Mouse (Mus musculus) intestine, postnatal 0 days (tissue): ENCODE measurements at regions not wholly inside any gene's neighbourhood (a gene's known extent, or its start where the extent isn't known, plus 50 kb on each side); places are given as distances from the start of the nearest gene placed in this dataset.

Experiments
- ATAC-seq: fragments of 200-750 bp; cut with Nextera tagmentation; 2 replicates; pipeline ENCODE4 v1.8.0; 2017; ENCODE audit warnings: mild to moderate bottlenecking, moderate TSS enrichment, moderate library complexity
- H3K27ac ChIP-seq: fragments of 300-500 bp; sonication (generic); 2 replicates; pipeline ENCODE4 v1.5.1; 2014; ENCODE audit warnings: mild to moderate bottlenecking, low read depth, low read length, moderate library complexity
- H3K27me3 ChIP-seq: fragments of 300-500 bp; sonication (generic); replicated peaks from 2 replicates; pipeline ENCODE4 v1.6.1; 2014; ENCODE audit warnings: low read length, mixed read lengths; ENCODE audit not compliant: control insufficient read depth, insufficient read depth
- H3K36me3 ChIP-seq: fragments of 300-500 bp; sonication (generic); 2 replicates; pipeline ENCODE4 v1.6.1; 2014; ENCODE audit warnings: mild to moderate bottlenecking, moderate library complexity; ENCODE audit not compliant: control insufficient read depth, insufficient read depth
- H3K4me1 ChIP-seq: fragments of 300-500 bp; sonication (generic); replicated peaks from 2 replicates; pipeline ENCODE4 v1.6.1; 2014; ENCODE audit warnings: antibody characterized with exemption, low read length, mixed read lengths; ENCODE audit not compliant: control insufficient read depth, insufficient read depth
- H3K4me2 ChIP-seq: fragments of 300-500 bp; sonication (generic); replicated peaks from 2 replicates; pipeline ENCODE4 v1.6.1; 2014; ENCODE audit warnings: low read depth, mild to moderate bottlenecking, moderate library complexity
- H3K4me3 ChIP-seq: fragments of 300-500 bp; sonication (generic); 2 replicates; pipeline ENCODE4 v1.5.1; 2014; ENCODE audit warnings: low read depth, low read length
- H3K9ac ChIP-seq: fragments of 300-500 bp; sonication (generic); 2 replicates; pipeline ENCODE4 v1.6.1; 2014; ENCODE audit warnings: mild to moderate bottlenecking, low read depth, low read length
- H3K9me3 ChIP-seq: fragments of 300-500 bp; sonication (generic); 2 replicates; pipeline ENCODE4 v1.6.1; 2016; ENCODE audit warnings: mixed run types; ENCODE audit not compliant: control insufficient read depth
- CTCF ChIP-seq: sonication (generic); IDR thresholded peaks from 2 replicates; pipeline ENCODE4 v1.5.1; 2016; ENCODE audit warnings: low read depth, mild to moderate bottlenecking, control low read depth, antibody characterized with exemption, moderate library complexity
- WGBS: fragments of 180-500 bp; shearing (Covaris S2); extraction: QIAGEN DNeasy Blood & Tissue Kit; methylation state at CpG from one replicate; pipeline ENCODE4 v1.1.7; 2014; 5-methylcytosine and 5-hydroxymethylcytosine counted together

- H3K4me2 ChIP-seq, result no peak overlapping the region
- H3K36me3 ChIP-seq, result no peaks in the 10 kb centered on the region
- ATAC-seq, result no peak
- WGBS, result 85% methylated on average over 8 of the region's 8 CpGs
- H3K27ac ChIP-seq, result no peak overlapping the region
- H3K9me3 ChIP-seq, result no peaks in the 10 kb centered on the region
- H3K4me3 ChIP-seq, result no peak overlapping the region
- H3K9ac ChIP-seq, result no peak overlapping the region
- no peaks in the 10 kb centered on the region for H3K4me1 ChIP-seq
- TF ChIP-seq CTCF, result no peak
- no peaks in the 10 kb centered on the region for H3K27me3 ChIP-seq
These were observed 521.3 kb downstream of the Gbe1 start for GRCm38 (mm10) chr16:70835006-70835405.

- Histone ChIP-seq H3K4me2 (no peak overlapping the region), H3K4me3 (no peak overlapping the region), H3K36me3 (no peaks in the 10 kb centered on the region), H3K27me3 (no peaks in the 10 kb centered on the region), H3K9me3 (no peaks in the 10 kb centered on the region), H3K4me1 (no peaks in the 10 kb centered on the region), H3K27ac (no peak overlapping the region), H3K9ac (no peak overlapping the region)
- 83% methylated on average over 1 of the region's 1 CpGs for whole genome bisulfite sequencing
- no peak for ATAC-seq
- no peak; the same call in 1 of the 2 replicates for TF ChIP-seq CTCF
These were observed 524.4 kb downstream of the Gbe1 start for GRCm38 (mm10) chr16:70838139-70838538.

- Histone ChIP-seq H3K36me3 (no peaks in the 10 kb centered on the region), H3K9ac (no peak overlapping the region), H3K4me3 (no peak overlapping the region), H3K27me3 (no peaks in the 10 kb centered on the region), H3K4me1 (no peaks in the 10 kb centered on the region), H3K4me2 (no peak overlapping the region), H3K27ac (no peak overlapping the region), H3K9me3 (no peaks in the 10 kb centered on the region)
- WGBS, result 60% methylated on average over 2 of the region's 2 CpGs
- peak; percentile 35; the same call in 1 of the 2 replicates for TF ChIP-seq CTCF
- ATAC-seq, result no peak
These were observed 554.5 kb downstream of the Gbe1 start for GRCm38 (mm10) chr16:70868241-70868640.

GRCm38 (mm10) chr16:70869205-70869604 lies 555.5 kb downstream of the Gbe1 start:
- Histone ChIP-seq H3K36me3 (no peaks in the 10 kb centered on the region), H3K9ac (no peak overlapping the region), H3K4me2 (no peak overlapping the region), H3K4me1 (no peaks in the 10 kb centered on the region), H3K9me3 (no peaks in the 10 kb centered on the region), H3K27me3 (no peaks in the 10 kb centered on the region), H3K4me3 (no peak overlapping the region), H3K27ac (no peak overlapping the region)
- no peak for ATAC-seq
- 53% methylated on average over 4 of the region's 4 CpGs for WGBS
- TF ChIP-seq CTCF, result no peak

DNA sequence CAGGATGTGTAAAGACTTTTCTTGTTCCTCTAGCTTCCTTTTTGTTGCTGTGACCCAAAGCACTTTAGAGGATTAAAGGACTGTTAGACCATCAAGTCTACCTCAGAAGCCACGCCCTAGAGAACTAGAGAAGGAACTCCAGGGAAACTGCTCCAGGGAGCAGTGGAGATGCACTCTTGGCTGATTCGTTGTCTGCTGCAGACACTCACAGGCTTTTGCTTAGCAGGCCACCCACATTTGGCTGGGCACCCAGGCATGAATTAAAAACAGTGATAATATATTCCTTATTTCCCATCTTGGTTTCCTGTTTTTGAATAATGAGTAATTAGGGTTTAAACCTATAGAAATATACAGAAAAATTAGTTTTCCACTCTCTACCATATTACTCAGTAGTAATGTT lies 560.3 kb downstream of the Gbe1 start:
- Histone ChIP-seq H3K27me3 (no peaks in the 10 kb centered on the region), H3K9ac (no peak overlapping the region), H3K4me3 (no peak overlapping the region), H3K36me3 (no peaks in the 10 kb centered on the region), H3K4me2 (no peak overlapping the region), H3K4me1 (no peaks in the 10 kb centered on the region), H3K27ac (no peak overlapping the region), H3K9me3 (no peaks in the 10 kb centered on the region)
- TF ChIP-seq CTCF, result no peak
- WGBS, result 35% methylated on average over 2 of the region's 2 CpGs
- ATAC-seq, result no peak

DNA sequence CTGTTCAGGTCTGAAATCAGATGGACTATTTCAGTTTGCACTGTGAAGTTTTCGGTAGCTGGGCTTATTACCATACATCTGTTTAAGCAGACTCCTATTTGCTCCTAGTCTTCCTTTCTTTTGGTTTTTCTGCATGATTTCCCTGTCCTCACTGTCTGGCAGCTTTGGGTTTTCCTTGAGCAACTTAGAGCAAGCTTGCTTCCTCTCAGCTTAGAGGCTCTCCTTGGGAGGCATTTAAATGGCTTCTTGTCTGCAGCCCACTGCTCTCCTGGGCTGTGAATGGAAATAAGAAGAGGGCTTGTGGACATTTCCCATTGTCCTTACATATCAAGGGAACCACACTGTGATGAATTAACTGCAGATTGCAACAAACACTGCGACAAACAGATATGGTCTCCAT lies 566.9 kb downstream of the Gbe1 start:
- Histone ChIP-seq H3K9me3 (no peaks in the 10 kb centered on the region), H3K4me2 (no peak overlapping the region), H3K27ac (no peak overlapping the region), H3K36me3 (no peaks in the 10 kb centered on the region), H3K4me1 (no peaks in the 10 kb centered on the region), H3K9ac (no peak overlapping the region), H3K4me3 (no peak overlapping the region), H3K27me3 (no peaks in the 10 kb centered on the region)
- no peak for ATAC-seq
- TF ChIP-seq CTCF, result no peak
- WGBS, result 53% methylated on average over 2 of the region's 2 CpGs
